Mouse (Mus musculus) splenic B cell, adult 2 months (primary cell): ENCODE results near the gene Ywhae.

Experiments
- DNase-seq: peaks from one replicate; pipeline ENCODE4 v3.0.0-alpha.2; 2011; ENCODE audit warnings: low read depth, low spot score
- H3K27me3 ChIP-seq: 2 replicates; pipeline ENCODE4 v1.6.1; 2012; ENCODE audit warnings: mild to moderate bottlenecking, low read length, moderate library complexity, mixed read lengths; ENCODE audit not compliant: control insufficient read depth, poor library complexity, insufficient read depth, severe bottlenecking
- H3K36me3 ChIP-seq: 2 replicates; pipeline ENCODE4 v1.6.1; 2012; ENCODE audit warnings: mild to moderate bottlenecking, low read length, moderate library complexity, mixed read lengths; ENCODE audit not compliant: control insufficient read depth, poor library complexity, insufficient read depth, severe bottlenecking

The Ywhae gene

GRCm38 (mm10) chr11:75760785-75761184 lies 28.1 kb downstream of the Ywhae start:
- DNase-seq: no peak
- H3K27me3 ChIP-seq: no peaks in the 10 kb centered on the region
- H3K36me3 ChIP-seq: peaks cover 15% of the 10 kb centered on the region

GRCm38 (mm10) chr11:75762708-75763107 lies 30.0 kb downstream of the Ywhae start:
- Histone ChIP-seq H3K36me3 (peaks cover 23% of the 10 kb centered on the region), H3K27me3 (no peaks in the 10 kb centered on the region)
- no peak for DNase-seq

DNA sequence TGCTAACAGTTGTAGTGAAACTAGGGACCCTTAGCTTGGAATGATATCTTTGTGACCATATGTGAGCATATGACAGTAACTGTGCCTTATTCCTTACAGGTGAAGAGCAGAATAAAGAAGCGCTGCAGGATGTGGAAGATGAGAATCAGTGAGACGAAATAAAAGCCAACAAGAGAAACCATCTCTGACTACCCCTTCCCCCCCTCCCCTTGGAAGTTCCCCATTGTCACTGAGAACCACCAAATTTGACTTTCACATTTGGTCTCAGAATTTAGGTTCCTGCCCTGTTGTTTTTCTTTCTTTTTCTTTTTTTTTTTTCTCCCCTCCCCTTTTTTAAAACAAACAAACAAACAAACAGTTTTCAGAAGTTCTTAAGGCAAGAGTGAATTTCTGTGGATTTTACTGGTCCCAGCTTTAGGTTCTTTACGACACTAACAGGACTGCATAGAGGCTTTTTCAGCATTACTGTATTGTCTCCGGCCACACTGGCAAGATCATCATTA lies 31.9 kb downstream of the Ywhae start:
- H3K36me3 ChIP-seq: peaks cover 19% of the 10 kb centered on the region; the same call in 1 of the 2 replicates
- peak; percentile 62 for DNase-seq

DNA sequence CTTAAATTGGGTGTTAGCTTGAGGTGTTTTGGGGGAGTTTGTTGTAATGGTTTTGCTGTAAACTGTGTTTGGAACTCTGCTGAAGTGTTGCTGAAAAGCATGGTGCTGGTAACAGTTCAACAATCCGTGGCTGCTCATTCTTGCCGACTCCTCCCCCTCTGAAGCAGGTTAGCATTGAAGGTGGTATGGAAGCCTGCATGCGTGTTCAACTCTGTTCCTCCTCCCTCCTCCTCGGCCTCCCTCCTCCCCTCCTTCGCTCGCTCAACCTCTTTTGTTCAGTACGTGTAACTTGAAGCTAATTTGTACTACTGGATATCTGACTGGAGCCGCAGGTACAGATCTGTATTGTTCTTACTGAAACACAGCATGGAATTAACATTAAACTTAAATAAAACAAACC lies 32.5 kb downstream of the Ywhae start:
- Histone ChIP-seq H3K27me3 (no peaks in the 10 kb centered on the region), H3K36me3 (peaks cover 16% of the 10 kb centered on the region; the same call in 1 of the 2 replicates)
- DNase-seq: no peak

More for the DNA sequence above, 31.9 kb downstream of the Ywhae start:
- H3K27me3 ChIP-seq: no peaks in the 10 kb centered on the region

DNA sequence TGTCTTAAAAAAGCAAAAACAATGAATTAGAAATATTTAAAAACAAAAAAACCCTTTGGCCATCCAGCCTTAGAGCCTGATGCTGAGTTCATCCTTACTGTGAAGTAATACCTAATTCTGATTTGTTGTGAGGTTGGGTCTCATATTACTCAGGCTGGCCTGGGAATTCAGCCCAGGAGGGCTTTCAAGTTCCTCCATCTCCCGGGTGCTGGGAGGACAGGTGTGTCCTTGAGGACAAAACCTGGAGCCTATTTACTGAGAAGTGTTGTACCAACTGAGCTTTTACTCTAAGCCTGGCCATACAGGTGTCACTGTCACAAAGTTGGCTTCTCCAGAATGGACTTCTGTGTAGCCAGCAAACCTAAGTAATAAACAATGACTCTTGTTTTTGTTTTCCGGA lies 34.3 kb downstream of the Ywhae start:
- H3K36me3 ChIP-seq: peaks cover 14% of the 10 kb centered on the region; the same call in 1 of the 2 replicates
- DNase-seq: no peak
- no peaks in the 10 kb centered on the region for H3K27me3 ChIP-seq

DNA sequence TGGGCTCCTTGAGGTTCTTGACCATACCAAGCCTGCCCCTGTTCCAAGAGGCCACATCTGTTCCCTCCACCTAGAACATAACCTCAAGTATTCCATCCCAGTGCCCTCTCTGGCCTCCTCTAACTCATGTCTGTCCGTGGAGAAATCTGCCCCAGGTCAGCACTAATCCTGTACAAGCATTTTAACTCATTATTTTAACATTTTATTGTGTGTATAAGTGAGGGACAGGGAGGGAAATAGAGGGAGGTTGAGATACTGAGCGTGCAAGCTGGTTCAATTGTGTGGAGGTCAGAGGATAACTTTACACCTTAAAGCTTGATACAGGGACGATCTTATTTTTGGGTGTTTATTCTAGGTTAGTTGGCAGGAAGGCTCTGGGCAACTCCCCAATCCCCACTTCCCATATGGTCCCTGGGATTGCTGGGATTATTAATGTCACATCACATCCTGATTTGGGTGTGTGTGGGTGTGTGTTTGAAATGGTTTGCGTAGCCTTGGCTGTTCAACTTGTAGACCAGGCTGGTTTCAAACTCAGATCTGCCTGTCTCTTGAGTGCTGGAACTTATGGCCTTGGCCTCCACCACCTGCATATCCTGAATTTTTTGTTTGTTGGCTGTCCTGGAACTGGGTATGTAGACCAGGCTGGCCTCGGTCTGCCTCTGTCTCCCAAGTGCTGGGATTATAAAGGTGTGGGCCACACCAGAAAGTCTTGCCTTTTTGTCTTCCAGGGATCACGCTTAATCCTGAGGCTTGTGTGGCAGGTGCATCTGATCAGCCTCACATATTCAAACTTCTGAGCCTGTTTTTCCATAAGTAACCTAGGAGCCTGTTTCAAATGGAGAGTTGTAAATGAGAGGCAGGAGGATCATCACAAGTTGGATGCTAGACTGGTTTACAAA lies 35.7 kb downstream of the Ywhae start:
- peaks cover 14% of the 10 kb centered on the region; the same call in 1 of the 2 replicates for H3K36me3 ChIP-seq
- H3K27me3 ChIP-seq: no peaks in the 10 kb centered on the region
- no peak for DNase-seq

DNA sequence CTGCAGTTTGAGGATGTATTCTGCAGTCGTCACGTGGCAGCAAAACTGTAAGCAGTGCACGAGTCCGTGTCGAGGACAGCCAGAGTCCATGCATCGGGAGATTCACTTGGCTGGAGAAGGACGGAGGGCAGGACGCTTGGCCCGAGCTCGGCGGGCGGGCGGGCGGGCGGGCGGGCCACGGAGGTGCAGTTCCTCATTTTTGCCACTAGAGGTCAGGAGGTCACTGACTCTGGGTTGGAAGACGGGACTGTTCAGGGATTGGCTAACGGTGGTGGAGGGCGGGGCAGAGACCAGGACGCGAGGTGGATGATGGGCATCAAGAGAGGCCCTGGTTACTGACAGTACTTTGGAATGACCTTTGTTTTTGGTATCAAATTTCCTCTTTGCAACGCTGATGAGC lies 36.5 kb downstream of the Ywhae start:
- no peaks in the 10 kb centered on the region for H3K27me3 ChIP-seq
- DNase-seq: peak; percentile 89
- peaks cover 14% of the 10 kb centered on the region; the same call in 1 of the 2 replicates for H3K36me3 ChIP-seq

DNA sequence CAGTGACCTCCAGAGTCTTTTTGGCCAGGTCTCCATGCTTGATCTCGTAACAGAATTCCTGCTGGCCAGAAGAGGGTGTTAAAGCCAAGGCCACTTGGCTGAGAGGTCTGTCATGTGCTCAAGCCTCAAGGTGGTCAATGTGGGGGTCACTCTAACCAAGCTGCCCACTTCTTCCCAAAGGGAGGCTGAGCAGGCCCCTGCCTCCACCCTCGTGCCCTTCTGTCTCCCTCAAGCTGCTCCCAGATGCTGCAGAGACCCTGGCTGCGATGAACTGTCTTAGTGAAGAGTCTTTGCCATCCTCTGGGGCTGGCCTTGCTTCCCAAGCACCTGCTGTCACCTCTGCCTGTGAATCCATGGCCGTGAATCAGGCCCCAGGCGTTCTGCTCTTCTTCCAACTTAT lies 39.9 kb downstream of the Ywhae start:
- Histone ChIP-seq H3K36me3 (peaks cover 2% of the 10 kb centered on the region; the same call in 1 of the 2 replicates), H3K27me3 (no peaks in the 10 kb centered on the region)
- DNase-seq: no peak

DNA sequence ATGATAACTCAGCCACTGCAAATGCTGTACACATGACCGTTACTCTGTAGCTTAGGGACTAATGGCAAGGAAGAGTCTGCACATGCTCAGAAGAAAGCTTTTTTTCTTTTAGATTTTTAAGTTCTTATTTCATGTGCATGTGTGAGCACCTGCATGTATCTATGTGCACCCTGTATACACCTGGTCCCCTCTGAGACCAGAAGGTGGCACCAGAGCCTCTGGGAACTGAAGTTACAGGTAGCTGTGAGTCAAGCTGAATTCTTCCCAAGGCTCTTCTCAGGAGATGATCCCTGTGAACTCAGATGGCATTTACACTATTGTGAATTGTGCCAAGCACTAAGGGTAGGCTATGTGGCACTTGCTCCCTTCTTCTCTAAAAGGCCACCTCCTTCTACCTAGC lies 43.2 kb downstream of the Ywhae start:
- no peaks in the 10 kb centered on the region for H3K27me3 ChIP-seq
- no peak for DNase-seq
- no peaks in the 10 kb centered on the region for H3K36me3 ChIP-seq

GRCm38 (mm10) chr11:75781919-75782318 lies 49.2 kb downstream of the Ywhae start:
- DNase-seq: peak; percentile 70
- Histone ChIP-seq H3K36me3 (no peaks in the 10 kb centered on the region), H3K27me3 (no peaks in the 10 kb centered on the region)

DNA sequence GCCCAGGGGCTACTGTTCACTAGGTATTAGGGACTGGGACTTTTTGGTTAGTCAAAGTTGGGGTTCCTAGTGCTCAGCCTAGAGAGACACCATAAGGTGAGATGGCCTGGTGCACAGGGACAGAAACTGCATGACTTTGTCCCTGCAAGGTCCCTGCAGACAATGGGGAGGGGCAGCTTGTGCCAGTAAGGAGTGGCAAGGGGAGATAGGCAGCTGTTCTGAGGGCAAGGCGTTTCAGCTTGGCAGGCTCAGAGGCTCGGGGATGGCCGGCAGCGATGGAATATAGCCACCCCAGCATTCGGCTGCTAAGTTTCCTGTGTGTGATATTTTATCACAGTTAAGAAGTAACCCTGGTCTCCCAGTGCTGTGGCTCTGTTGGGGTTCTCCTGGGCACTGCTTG lies 51.1 kb downstream of the Ywhae start:
- DNase-seq: no peak
- no peaks in the 10 kb centered on the region for H3K27me3 ChIP-seq
- no peaks in the 10 kb centered on the region for H3K36me3 ChIP-seq

DNA sequence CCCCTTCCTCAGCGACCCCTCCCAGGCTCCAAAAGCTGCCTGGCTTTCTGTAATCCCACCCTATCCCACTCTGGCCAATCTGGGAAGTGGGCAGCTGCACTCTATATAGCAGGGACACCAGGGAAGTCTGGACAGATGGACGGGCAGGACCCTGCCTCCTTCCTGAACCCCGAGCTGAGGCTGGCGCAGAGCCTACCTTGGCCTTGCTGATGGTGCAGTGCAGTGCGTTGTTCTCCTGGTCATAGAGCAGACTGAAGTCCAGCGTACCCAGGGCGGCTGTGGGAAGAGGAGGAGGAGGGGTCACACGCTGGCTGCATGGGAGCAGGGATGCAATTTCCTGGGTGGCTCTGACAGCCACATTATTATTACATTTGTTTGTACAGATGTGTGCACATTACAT lies 53.2 kb downstream of the Ywhae start:
- H3K36me3 ChIP-seq: no peaks in the 10 kb centered on the region
- no peak for DNase-seq

GRCm38 (mm10) chr11:75792535-75792934 lies 59.9 kb downstream of the Ywhae start:
- H3K27me3 ChIP-seq: no peaks in the 10 kb centered on the region; the same call in 1 of the 2 replicates
- DNase-seq: no peak
- H3K36me3 ChIP-seq: no peaks in the 10 kb centered on the region

More for the DNA sequence above, 53.2 kb downstream of the Ywhae start:
- no peaks in the 10 kb centered on the region; the same call in 1 of the 2 replicates for H3K27me3 ChIP-seq

- H3K36me3 ChIP-seq: no peaks in the 10 kb centered on the region
- DNase-seq: no peak
Measured at GRCm38 (mm10) chr11:75793351-75793750, 60.7 kb downstream of the Ywhae start.

DNA sequence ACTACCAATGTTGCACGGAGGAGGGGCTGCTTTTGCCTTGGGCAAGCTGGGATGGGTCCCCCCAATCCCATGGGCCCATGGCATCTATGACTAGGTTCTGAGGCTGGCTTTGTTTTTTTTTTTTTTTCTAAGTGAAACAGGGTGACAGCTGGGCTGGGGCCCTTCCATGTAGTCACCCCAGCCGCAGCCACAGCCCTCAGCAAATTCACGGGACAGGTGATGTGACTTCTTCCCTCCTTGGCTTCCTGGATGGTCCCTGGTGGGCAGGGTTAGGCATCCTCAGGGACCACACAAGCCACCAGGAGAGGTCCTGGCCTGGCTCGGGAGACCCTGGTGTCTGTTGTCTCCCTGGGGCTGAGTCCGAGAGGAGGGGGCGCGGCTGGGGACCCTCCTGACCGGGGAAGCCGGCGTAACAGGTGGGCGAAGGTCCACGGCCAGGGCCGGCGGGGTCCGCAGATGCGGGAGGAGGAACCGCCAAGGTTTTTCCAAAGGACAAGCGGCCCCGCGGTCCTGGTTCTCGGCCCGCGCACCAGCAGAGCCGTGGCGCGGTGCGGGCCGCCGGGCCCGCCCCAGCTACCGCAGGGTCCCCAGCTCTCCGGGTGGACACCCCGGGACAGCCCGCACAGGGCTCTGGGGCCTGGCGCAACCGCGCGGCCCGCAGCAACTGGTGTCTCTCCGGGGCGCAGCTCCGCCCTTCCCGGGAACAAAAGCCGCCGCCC lies 62.1 kb downstream of the Ywhae start:
- DNase-seq: no peak
- H3K27me3 ChIP-seq: no peaks in the 10 kb centered on the region; the same call in 1 of the 2 replicates
- H3K36me3 ChIP-seq: no peaks in the 10 kb centered on the region

More at GRCm38 (mm10) chr11:75793351-75793750, 60.7 kb downstream of the Ywhae start:
- no peaks in the 10 kb centered on the region; the same call in 1 of the 2 replicates for H3K27me3 ChIP-seq
